Mouse (Mus musculus) small intestine, adult 2 months (tissue): ENCODE results near the gene Ager.

ENCODE experiments used
- CTCF ChIP-seq: fragments of 200-500 bp; IDR thresholded peaks from 2 replicates; pipeline ENCODE4 v1.5.1; 2012; ENCODE audit warnings: low read depth, mild to moderate bottlenecking, control low read depth, inconsistent platforms, low read length, moderate library complexity, mixed read lengths; ENCODE audit not compliant: insufficient replicate concordance, insufficient read length; ENCODE audit errors: extremely low read depth
- POLR2A ChIP-seq: fragments of 200-500 bp; IDR thresholded peaks from 2 replicates; pipeline ENCODE4 v1.6.1; 2012; ENCODE audit warnings: low read depth, mild to moderate bottlenecking, control low read depth, inconsistent platforms, low read length, moderate library complexity

DNA sequence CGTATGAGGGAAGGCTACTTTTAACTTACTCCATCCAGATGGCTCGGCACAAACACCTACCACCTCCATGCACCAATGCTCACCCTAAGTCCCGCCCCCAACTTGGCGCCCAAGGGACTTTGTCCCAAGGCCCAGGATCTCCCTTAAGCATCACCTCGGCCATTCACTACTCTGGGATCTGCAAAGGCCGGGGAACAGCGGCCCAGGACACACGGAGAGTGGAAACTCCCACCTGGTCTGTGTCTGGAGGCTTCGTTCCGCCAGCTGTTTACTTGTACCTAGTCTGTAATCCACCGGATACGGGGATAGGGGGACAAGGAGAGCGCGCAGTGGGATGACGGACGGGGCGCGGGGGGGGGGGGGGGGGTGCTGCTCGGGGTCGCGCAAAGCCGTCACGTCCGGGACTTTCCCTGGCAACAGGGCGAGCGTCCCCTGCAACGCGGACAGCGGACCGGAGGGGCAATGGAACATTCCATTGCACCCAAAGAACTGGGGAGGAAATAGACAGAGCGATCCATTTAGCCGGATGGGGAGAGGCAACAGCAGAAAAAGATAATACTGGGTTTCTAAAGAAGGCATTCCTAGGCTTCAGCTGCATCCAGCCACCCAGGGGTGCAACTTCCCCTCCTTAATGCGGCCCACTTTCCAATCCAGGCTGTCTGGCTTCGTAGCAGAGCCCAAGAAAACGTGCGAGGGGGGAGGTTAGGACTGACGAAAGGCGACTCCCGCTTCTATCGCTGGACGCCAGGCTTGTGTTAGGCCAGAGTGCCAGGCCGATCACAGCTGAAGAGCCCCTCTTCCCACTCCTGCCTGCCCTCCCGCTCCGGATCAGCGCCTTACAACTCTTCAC lies 29.7 kb downstream of the Ager start:
- TF ChIP-seq CTCF (no peak), POLR2A (peak; percentile 31; the same call in 1 of the 2 replicates)
